Mouse (Mus musculus) heart, postnatal 0 days (tissue): ENCODE measurements at regions not wholly inside any gene's neighbourhood (a gene's known extent, or its start where the extent isn't known, plus 50 kb on each side); places are given as distances from the start of the nearest gene placed in this dataset.

Source experiments
- ATAC-seq: fragments of 200-750 bp; cut with Nextera tagmentation; 2 replicates; pipeline ENCODE4 v1.8.0; 2017; ENCODE audit warnings: low read depth, moderate number of reproducible peaks, moderate library complexity; ENCODE audit not compliant: insufficient read depth
- DNase-seq: peaks from one replicate; pipeline ENCODE4 v3.0.0-alpha.2; 2016; ENCODE audit warnings: low spot score
- H3K27ac ChIP-seq: fragments of 300-500 bp; sonication (generic); 2 replicates; pipeline ENCODE4 v1.5.1; 2014; ENCODE audit warnings: low read depth, mild to moderate bottlenecking
- H3K27me3 ChIP-seq: fragments of 300-500 bp; sonication (generic); 2 replicates; pipeline ENCODE4 v1.6.1; 2014; ENCODE audit warnings: low read length, mixed read lengths; ENCODE audit not compliant: control insufficient read depth, insufficient read depth
- H3K36me3 ChIP-seq: fragments of 300-500 bp; sonication (generic); replicated peaks from 2 replicates; pipeline ENCODE4 v1.6.1; 2014; ENCODE audit warnings: low read length, mixed read lengths; ENCODE audit not compliant: control insufficient read depth, insufficient read depth
- H3K4me1 ChIP-seq: fragments of 300-500 bp; sonication (generic); 2 replicates; pipeline ENCODE4 v1.6.1; 2014; ENCODE audit warnings: antibody characterized with exemption; ENCODE audit not compliant: control insufficient read depth, insufficient read depth
- H3K4me2 ChIP-seq: fragments of 300-500 bp; sonication (generic); 2 replicates; pipeline ENCODE4 v1.6.1; 2014; ENCODE audit warnings: low read depth, mild to moderate bottlenecking, low read length, moderate library complexity
- H3K4me3 ChIP-seq: fragments of 300-500 bp; sonication (generic); 2 replicates; pipeline ENCODE4 v1.5.1; 2014; ENCODE audit warnings: low read depth, low read length
- H3K9ac ChIP-seq: fragments of 300-500 bp; sonication (generic); replicated peaks from 2 replicates; pipeline ENCODE4 v1.6.1; 2014; ENCODE audit warnings: low read depth, low read length, mixed read lengths
- H3K9me3 ChIP-seq: fragments of 300-500 bp; sonication (generic); replicated peaks from 2 replicates; pipeline ENCODE4 v1.6.1; 2016; ENCODE audit warnings: low read length; ENCODE audit not compliant: control insufficient read depth
- CTCF ChIP-seq: IDR thresholded peaks from 2 replicates; pipeline ENCODE4 v1.5.1; 2016; ENCODE audit warnings: antibody characterized with exemption, control low read depth, low read depth
- EP300 ChIP-seq: IDR thresholded peaks from 2 replicates; pipeline ENCODE4 v1.6.1; 2016; ENCODE audit warnings: antibody characterized with exemption, low read depth
- WGBS: fragments of 180-500 bp; shearing (Covaris S2); extraction: QIAGEN DNeasy Blood & Tissue Kit; methylation state at CpG from one replicate; pipeline ENCODE4 v1.1.7; 2014; 5-methylcytosine and 5-hydroxymethylcytosine counted together

GRCm38 (mm10) chr5:119544681-119545080 is 125.8 kb upstream of the Tbx3 start:
- H3K4me3 ChIP-seq = no peak overlapping the region
- TF ChIP-seq EP300 (no peak), CTCF (no peak)
- H3K9ac ChIP-seq = no peak overlapping the region
- H3K4me1 ChIP-seq = no peaks in the 10 kb centered on the region
- no peaks in the 10 kb centered on the region for H3K9me3 ChIP-seq
- ATAC-seq = no peak
- WGBS = 41% methylated on average over 11 of the region's 11 CpGs
- DNase-seq = no peak
- H3K27ac ChIP-seq = no peak overlapping the region
- H3K36me3 ChIP-seq = no peaks in the 10 kb centered on the region
- H3K27me3 ChIP-seq = peaks cover 22% of the 10 kb centered on the region; the same call in 1 of the 2 replicates
- H3K4me2 ChIP-seq = no peak overlapping the region

- Histone ChIP-seq H3K4me3 (no peak overlapping the region), H3K9ac (no peak overlapping the region), H3K9me3 (no peaks in the 10 kb centered on the region), H3K4me1 (no peaks in the 10 kb centered on the region), H3K27me3 (peaks cover 22% of the 10 kb centered on the region; the same call in 1 of the 2 replicates), H3K36me3 (no peaks in the 10 kb centered on the region), H3K4me2 (no peak overlapping the region), H3K27ac (no peak overlapping the region)
- ATAC-seq (no peak), DNase-seq (no peak)
- WGBS = 69% methylated on average over 19 of the region's 19 CpGs
- TF ChIP-seq CTCF = no peak
- no peak for TF ChIP-seq EP300
Observed at GRCm38 (mm10) chr5:119547070-119547469, 123.4 kb upstream of the Tbx3 start.

GRCm38 (mm10) chr5:119550916-119551315 is 119.6 kb upstream of the Tbx3 start:
- no peak overlapping the region for H3K9ac ChIP-seq
- H3K27me3 ChIP-seq = peaks cover 22% of the 10 kb centered on the region; the same call in 1 of the 2 replicates
- H3K36me3 ChIP-seq = no peaks in the 10 kb centered on the region
- TF ChIP-seq EP300 (no peak), CTCF (no peak)
- WGBS = 59% methylated on average over 6 of the region's 6 CpGs
- no peak overlapping the region for H3K4me2 ChIP-seq
- H3K4me1 ChIP-seq = no peaks in the 10 kb centered on the region
- no peak for DNase-seq
- H3K4me3 ChIP-seq = no peak overlapping the region
- H3K9me3 ChIP-seq = no peaks in the 10 kb centered on the region
- ATAC-seq = no peak
- no peak overlapping the region for H3K27ac ChIP-seq

GRCm38 (mm10) chr5:119553469-119553868 is 117.0 kb upstream of the Tbx3 start:
- H3K4me2 ChIP-seq = no peak overlapping the region
- WGBS = 63% methylated on average over 5 of the region's 5 CpGs
- H3K36me3 ChIP-seq = no peaks in the 10 kb centered on the region
- ATAC-seq (no peak), DNase-seq (no peak)
- no peaks in the 10 kb centered on the region for H3K4me1 ChIP-seq
- H3K27me3 ChIP-seq = 0 out of 2 replicates have a peak, but pooled peaks cover 6% of the 10 kb centered on the region
- no peak overlapping the region for H3K27ac ChIP-seq
- no peak overlapping the region for H3K9ac ChIP-seq
- no peaks in the 10 kb centered on the region for H3K9me3 ChIP-seq
- H3K4me3 ChIP-seq = no peak overlapping the region
- TF ChIP-seq EP300 = no peak
- TF ChIP-seq CTCF = no peak

GRCm38 (mm10) chr5:119557071-119557470 is 113.4 kb upstream of the Tbx3 start:
- ATAC-seq (no peak), DNase-seq (no peak)
- Histone ChIP-seq H3K4me1 (no peaks in the 10 kb centered on the region), H3K4me2 (no peak overlapping the region), H3K36me3 (no peaks in the 10 kb centered on the region), H3K9ac (no peak overlapping the region), H3K4me3 (no peak overlapping the region), H3K27me3 (no peaks in the 10 kb centered on the region), H3K9me3 (no peaks in the 10 kb centered on the region), H3K27ac (no peak overlapping the region)
- 74% methylated on average over 5 of the region's 5 CpGs for WGBS
- no peak for TF ChIP-seq EP300
- no peak for TF ChIP-seq CTCF

GRCm38 (mm10) chr5:119559696-119560095 is 110.8 kb upstream of the Tbx3 start:
- no peaks in the 10 kb centered on the region for H3K4me1 ChIP-seq
- ATAC-seq = no peak
- H3K4me3 ChIP-seq = no peak overlapping the region
- WGBS = 89% methylated on average over 11 of the region's 11 CpGs
- no peak overlapping the region for H3K4me2 ChIP-seq
- H3K36me3 ChIP-seq = no peaks in the 10 kb centered on the region
- H3K9me3 ChIP-seq = no peaks in the 10 kb centered on the region
- H3K27me3 ChIP-seq = peaks cover 20% of the 10 kb centered on the region
- no peak overlapping the region for H3K9ac ChIP-seq
- TF ChIP-seq CTCF (no peak), EP300 (no peak)
- DNase-seq = no peak
- no peak overlapping the region for H3K27ac ChIP-seq
